Mouse (Mus musculus) induced T-regulatory cell, adult 2 months (primary cell): Measurements from ENCODE around the gene Furin.
A peak's percentile ranks its signal among the peaks of the same experiment; 100 is the strongest.

ENCODE experiments used
- DNase-seq: peaks from one replicate; pipeline ENCODE4 v3.0.0-alpha.2; 2012; ENCODE audit warnings: low read depth

The Furin gene

DNA sequence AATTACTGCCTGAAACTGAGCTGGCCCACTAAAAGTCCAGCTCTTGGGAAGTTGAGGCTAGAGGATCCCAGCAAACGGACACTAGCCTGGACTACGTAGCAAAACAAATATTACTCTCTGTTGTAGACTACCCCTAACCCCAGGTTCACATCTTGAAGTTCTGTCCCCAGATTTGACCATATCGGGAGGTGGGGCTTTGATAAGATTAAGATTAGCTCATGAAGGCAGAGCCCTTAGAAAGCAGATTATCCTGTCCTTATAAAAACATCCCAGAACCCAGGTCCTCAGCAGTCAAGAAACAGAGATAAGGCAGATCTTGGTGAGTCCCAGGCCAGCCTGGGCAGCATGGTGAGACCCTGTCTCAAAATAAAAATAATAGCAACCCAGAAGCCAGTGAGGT lies 33.1 kb downstream of the Furin start:
- DNase-seq = no peak

DNA sequence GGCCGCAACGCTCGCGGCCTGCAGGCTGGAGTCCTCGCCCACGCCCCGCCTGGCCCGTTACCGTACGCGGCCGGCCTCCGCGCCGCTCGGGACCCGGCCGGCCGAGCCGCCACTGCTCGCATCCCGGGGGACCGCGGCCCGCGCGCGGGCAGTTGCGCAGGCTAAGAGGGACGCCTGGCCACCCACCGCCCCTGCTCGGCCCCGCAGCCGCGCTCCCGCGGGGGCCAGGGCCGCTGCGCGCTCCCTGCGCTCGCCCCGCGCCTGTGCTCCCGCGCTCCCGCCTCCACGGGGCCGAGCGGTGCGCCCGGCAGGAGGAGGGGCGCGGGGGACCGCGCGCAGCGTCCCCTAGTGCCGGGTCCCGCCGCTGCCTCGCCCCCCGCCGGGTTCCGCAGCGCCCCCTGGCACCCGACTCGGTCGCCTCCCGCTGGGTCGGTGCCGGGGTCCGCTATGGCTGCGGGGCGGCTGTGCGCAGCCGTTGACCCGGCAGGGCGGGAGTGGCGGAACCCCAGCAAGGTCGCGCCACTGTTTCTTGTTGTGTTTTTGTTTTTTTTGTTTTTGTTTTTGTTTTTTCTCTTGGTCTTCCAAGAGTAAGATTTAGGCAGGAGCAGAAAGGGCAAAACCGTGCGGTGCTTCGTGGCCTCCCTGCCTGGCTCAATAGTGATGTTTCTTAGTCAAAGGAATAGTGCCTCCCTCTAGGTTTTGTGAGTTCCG lies 34.0 kb downstream of the Furin start, which contains the start of gene Man2a2:
TSS of gene Man2a2 (minus strand) at position 335 of the 711 bp plus-strand sequence.
- peak; percentile 83 for DNase-seq

DNA sequence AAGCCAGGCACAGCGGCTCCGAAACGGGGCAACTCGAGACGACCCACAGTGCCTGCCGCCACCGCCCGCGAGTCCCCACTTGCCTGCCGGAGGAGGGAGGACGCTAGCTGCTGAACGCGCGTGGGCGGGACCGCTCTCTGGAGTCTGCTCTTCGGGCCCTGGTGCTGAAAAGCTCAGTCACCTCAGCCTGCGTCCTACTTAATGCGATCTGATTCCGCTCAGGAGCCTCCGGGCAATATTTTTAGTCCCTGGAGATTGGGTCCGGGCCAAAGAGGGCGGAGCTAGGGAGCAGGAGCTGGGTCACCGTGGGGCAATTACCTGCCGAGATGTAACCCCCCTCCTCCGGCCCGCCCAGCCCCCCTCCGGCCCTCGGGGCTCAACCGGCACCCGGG lies 34.6 kb downstream of the Furin start:
- DNase-seq = peak; percentile 92

DNA sequence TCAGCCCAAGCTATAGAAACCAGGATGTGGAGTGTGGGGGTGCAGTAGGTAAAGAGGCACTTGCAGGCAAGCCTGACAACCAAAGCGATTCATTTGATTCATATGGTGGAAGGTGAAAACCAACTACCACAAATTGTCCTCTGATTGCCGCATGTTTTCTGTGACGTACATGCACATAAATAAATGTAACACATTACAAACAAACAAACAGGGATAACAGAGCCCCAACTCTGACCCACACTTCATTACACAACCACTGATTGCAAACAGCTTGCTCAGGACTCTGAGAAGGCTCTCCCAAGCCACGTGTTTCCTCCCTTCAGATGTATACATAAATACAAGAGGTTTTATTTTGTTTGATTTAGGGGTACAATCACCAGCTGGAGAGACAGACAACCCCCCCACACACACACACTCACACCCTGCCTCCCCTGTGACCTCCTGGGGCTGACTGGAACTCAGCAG lies 35.2 kb downstream of the Furin start:
- DNase-seq = peak; percentile 74

DNA sequence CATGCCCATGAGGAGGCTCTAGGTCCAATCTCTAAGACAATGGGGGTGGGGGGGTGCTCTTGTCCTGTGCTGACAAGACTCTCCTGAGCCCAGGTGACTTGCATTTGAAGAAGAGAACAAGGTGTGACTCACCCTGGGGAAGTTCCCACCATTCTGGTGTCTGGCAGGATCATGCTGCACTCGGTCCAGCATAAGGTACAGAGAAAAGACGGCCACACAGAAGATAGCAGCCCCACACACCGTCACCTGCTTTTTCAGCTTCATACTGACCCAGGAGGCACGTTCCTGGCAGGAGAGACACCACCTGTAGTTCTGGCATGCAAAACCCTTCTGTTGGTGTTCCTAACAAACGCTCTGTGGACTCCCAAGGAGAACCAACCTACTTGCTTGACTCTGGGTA lies 35.8 kb downstream of the Furin start:
- peak; percentile 69 for DNase-seq

DNA sequence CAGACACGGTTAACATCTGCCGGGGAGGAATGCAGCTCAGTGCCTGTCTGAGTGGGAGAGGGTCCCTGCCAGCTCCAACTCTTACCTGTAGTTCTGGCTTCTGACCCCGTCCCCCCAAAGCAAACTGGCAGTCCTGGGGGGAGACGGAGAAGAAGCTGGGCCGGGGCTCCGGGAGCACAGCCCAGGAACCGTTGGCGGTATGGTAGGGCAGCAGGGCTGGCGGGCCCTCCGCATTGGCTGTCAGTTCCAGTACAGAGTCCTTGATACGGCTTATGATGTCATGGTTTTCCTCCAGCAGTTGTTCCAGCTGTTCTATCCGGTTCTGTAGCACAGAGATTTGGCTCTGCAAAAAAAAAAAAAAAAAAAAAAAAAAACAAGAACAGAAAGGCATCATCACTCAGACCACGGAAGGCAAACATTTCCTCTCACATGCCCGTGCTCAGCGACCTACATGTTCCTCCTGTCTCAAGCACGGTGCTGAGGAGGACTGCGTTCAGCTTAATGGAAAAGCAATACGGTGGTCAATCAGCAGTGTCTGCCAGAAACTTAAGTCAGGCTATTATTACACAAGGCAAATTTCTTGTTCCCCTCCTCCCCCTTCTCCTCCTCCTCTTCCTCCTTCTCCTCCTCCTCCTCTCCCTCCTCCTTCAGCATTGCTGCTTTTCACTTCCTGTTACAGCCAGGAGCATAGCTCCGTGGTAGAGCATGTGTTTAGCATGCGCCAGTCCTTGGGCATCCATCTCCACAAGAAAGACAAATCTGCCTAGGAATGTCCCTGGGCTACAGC lies 36.4 kb downstream of the Furin start:
- peak; percentile 75 for DNase-seq

DNA sequence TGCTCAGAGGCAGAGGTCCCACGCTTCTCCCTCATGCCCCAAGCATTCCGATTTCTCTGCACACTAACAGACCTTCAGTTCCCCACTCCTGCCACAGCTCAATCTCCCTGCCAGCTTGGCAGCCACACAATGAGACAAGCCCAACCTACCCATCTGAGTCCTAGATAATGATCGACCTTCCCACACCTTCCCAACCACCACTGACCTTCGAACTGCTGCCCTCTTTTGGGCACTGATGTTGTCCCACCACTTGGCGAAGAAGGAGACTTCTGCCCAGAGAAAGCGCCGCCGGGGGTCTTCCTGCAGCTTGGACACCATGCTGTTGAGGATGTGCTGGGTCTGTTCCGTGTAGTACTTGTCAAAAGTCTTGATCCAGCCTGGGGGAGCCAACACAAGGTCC lies 37.2 kb downstream of the Furin start:
- DNase-seq = no peak

DNA sequence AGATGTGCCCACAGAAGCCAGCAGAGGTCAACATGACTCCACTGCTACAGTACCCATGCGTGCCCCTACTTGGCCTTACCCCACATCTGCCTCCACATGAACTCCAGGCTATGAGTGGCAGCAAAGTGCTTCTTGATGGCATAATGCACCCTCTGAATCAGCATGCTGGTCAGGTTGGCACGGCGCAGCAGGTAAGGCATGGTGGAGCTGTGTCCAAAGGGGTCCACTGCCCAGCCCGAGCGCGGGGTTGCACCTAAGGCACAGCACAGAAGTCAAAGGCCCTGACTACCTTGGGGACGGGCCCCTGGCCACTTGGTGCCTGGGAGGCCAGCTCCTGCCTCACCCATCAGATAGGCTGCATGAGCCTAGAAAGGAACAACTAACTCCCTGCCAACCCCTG lies 38.0 kb downstream of the Furin start:
- DNase-seq = no peak

DNA sequence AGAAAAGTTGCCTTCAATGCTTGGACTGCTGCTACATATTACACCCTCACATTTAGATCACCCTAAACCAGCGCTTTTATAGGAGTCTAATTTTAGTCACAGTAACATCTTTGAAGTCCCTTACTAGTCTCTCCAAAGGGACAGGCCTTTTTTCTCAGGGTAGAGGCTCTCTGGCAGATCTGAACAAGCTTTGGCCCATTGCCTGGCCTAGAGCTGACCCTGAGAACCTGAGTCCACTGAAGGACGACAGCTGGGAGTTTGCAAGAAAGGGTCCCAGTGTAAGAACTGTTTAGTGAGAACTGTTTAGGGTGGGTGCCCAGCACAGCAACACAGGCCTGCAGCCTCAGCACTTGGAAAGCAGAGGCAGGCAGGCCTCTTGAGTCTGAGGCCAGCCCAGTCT lies 39.5 kb downstream of the Furin start:
- DNase-seq = no peak

DNA sequence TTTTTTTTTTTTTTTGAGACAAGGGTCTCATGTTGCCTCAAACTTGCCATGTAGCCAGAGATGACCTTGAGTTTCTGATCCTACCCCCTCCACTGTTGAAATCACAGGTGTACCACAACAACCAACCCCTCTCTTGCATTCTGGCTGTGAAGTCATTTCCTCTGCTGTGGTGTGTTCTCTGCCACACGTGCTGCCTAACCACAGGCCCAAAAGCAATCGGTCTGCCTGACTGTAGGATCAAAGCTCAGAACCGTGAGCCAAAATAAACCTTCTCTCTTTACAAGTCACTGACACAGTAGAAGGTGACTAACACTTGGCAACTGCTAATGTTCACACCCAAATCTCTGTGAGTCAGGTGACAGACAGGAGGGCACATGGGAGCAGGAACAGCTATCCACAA lies 44.8 kb downstream of the Furin start:
- DNase-seq = no peak

DNA sequence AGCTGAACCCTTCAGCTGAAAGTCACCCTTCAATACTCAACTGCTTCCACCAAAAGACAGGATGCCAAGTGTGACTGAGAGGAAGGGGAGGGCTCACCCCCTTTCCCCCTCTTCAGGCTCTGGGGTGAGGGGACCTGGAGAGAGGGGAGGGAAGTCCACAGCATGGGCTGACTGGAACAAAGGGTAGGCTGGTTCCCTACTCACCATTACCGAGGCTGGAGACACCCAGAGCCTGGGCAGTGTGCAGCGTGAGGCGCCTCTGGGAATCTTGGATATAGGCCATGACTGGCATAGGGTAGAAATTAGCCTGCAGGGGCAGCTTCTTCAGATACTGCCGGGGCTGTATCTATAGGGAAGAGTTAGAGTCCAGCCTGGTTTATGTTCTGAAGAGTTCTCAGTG lies 47.2 kb downstream of the Furin start:
- no peak for DNase-seq

DNA sequence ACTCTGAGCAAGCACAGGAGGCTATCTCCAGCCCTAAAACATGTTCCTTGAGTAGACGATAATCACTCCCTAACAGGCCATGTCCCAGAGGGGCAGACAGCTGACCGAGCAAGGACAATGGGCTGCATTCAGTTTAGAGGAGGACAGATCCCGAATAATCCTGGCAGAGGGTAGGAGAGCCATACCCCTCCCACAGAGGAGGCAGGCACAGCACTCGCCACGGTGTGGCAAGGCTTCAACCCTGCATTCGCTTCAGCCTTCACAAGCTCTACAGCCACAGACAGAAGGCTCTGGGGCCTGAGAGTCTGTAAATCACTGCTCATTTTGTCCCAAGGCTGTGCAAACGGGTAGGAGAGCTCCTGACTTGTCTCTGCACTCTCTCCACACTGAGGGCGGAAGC lies 48.1 kb downstream of the Furin start:
- no peak for DNase-seq

DNA sequence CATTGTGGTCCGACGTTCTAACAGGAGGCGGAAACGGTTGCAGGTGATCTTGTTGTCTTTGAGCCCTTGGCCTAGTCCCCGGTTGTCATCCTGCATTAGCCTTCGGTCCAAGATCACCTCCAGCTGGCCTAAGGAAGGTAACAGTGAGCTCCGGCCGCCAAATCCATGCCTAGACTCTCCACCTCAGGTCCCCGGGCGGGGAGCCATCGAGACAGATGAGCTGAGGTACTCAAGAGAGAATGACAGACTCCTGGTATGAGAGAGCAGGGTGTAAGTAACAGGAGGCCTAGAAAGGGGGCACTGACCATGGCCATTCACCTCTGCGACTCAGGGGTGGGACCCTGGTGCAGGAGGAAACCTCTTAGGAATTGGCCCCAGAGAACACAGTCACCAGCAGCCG lies 48.9 kb downstream of the Furin start:
- no peak for DNase-seq

DNA sequence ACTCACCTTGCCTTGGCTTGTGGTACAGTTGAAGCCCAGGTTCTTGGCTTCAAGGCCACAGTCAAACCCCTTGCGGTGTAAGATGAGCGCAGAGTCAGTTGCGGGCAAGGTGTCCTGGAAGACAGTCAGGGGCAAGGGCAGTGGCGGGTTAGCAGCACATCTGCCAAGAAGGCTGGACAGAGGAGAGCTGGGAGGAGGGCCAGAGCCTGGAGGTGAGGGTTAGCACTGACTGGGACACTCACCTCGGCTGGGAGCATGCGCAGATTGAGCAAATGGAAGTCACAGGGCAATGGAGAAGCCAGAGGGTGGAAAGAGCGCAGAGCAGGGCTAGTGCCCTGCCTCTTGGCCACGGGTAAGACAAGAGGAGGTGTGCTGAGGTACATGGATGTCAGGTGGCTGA lies 52.3 kb downstream of the Furin start:
- no peak for DNase-seq

DNA sequence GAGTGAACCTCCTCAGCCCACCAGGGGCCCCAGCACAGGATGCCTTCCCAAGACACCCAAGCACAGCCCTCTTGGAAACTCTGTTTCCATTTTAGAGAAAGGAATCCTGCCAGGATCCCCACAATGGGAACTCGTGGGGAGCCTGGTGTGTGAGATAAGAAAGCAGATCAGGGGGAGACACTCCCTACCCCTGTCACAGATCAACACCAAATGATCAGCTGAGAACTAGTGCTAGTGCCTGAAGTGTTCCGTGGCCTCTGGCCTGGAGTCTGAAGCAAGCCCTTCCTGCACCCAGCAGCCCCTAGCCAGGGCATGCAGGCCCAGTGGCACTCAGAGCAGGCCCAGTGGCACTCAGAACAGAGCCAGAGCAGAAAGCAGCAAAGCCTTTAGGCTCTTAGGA lies 54.4 kb downstream of the Furin start:
- DNase-seq = no peak

DNA sequence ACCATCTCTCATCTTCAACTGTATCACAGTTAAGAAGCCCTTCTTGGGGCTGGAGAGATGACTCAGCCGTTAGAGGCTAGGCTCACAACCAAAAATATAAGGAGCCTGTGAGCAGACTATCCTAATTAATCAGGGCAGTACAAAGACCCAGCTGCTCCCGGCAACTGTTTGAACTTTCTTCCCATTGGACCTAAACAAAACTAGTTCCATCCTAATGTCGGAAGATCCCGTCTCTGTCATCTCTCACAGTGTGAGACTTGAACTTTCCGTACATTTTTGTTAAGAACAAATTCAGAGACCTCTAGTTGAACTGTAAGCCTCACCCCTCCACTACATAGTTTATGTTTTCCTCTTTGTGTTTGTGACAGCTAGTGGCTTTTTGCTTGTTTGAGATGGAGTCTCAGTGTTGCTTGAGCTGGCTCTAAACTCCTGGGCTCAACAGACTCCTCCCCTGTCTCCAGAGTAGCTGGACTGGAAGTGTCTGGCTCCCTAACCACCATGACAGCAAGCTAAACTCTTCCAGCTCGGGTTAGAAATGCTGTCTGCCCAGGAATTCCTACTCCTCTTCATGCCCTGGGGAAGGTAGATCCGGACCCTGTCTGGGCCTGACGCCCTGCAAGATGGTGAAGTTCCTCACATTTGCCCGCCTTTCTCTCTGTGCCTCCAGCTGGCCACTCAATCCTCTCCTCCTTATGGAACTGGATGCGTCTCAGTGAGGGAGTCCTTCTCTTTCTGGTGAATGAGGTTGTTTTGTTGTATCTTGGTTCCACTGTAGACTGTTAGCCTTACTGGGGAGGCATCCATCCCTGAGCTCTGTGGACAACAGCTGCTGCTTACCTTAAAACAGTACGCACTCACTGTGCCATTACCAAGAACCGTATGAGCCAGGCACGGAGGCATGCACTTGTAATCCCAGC lies 57.3 kb downstream of the Furin start:
- no peak for DNase-seq

DNA sequence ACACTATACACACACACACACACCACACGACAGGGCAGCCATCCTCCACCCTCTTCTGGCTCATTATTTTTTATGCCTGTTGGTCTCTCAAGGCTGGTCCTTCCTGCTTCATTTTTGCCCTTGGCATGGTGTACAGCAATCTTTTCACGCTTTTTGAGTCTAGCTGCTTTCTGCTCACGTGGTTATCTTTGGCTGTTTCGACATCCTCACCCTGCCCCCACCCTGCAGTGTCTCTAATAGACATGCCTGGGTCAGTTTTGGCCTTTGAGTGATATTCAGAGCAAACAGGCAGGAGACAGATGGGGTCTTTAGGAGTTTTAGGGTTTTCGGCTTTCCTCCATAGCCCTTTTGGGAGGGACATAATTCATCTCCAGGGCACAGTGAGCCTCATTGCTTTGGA lies 58.4 kb downstream of the Furin start:
- no peak for DNase-seq

DNA sequence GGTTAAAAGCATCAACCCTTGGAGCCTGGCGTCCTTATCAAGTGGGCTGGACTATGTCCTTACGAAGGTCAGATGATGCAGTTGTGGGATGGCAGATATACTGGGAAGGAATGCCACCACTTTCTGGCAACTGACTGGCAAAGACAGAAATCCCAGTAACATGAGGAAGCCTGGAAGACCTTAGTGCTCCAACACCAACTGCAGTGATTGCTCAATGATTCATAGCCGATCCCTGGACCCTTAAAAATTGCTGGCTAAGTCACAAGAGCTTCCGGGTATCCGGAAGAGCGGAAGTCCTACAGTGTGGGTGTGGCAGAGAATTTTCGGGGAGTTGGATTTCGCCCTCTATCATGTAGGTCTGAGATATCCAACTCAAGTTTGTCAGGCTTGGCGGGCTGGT lies 59.1 kb downstream of the Furin start:
- DNase-seq = no peak

DNA sequence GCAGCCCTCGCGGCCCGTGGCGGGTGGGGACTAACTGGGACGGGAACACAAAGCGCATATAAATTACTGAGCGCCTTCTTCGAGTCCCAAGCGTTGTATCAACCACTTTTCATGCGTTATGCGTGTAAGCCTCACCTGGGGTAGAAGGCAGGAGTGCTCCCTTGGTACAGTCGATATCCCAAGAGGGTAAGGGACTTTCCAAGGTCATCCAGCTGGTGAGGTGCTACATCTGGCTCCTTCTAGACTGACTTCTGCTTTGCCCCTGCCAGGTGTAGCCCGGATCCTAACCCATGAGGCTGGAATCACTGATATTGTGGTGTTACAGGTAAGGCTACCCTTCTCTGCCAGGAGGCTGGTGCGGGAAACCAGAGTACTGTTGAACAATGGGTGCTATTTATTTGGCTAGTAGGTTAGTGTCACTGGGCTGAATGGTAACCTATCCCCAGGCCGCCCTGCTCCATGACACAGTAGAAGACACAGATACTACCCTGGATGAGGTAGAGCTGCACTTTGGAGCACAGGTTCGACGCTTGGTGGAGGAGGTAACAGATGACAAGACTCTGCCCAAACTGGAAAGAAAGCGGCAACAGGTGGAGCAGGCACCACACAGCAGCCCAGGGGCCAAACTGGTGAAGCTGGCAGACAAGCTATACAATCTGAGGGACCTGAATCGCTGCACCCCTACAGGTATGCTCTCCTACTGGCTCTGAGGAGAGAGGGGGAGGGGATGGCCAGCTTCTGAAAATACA lies 61.8 kb downstream of the Furin start:
- no peak for DNase-seq

DNA sequence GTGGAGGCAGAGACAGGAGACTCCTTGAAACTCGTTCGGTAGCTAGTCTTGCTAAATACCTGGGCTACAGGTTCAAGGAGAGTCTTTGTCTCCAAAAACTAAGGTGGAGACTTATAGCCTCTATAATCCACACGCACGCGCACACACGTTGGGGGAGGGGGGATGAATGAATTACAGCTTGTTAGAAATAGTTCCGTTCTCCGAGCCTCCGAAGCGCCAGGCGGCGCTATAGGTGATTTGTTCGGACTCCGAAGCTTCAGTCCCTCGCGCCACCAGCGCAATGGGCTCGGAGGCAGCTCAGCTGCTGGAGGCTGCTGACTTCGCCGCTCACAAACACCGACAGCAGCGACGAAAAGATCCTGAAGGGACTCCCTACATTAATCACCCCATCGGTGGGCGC lies 62.4 kb downstream of the Furin start, which contains the start of gene Hddc3:
TSS of gene Hddc3 (plus strand) at position 247 of the 400 bp plus-strand sequence.
- DNase-seq = peak; percentile 99

DNA sequence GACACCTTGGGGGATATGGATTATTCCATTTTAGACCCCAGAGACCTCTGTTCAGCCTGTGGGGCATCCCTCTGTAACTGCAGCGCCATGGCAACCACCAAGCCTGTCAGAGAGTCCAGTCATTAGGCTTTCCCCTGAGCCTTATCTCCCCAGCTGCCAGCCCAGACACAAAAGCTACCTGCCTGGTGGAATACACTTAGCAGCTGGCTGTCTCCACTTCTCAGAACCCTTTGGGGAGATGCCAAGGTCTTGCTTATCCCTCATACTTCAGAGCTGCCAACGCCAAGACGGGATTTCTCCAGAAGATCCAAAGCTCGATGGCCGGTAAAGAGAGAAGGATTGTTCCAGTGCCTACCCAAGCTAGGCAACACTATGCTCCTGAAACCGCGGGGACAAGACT lies 63.4 kb downstream of the Furin start:
- DNase-seq = no peak

DNA sequence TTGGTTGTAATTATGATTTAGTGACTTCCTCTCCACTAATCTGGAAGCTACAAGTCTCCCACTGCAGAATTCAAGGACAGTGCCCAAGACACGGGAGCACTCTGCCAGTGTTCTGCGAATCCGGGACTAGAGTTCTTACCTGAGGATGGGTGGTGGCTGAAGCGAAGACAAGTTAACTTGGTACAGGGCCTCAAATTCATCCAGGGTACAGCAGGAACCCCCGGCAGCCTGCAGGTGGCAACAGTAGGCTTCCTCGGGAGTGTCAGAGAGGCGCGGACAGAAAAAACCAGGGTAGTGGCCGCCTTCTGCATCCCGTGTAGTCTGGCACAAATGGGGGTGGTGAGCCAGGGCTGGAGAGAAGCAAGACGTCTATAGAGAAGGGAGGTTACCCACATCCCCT lies 64.4 kb downstream of the Furin start, which contains the start of gene Unc45a:
TSS of gene Unc45a (minus strand) at position 213 of the 400 bp plus-strand sequence.
- peak; percentile 90 for DNase-seq
